Mouse (Mus musculus) lung, postnatal 0 days (tissue): ENCODE measurements at regions not wholly inside any gene's neighbourhood (a gene's known extent, or its start where the extent isn't known, plus 50 kb on each side); places are given as distances from the start of the nearest gene placed in this dataset.

Experiments used
- ATAC-seq: fragments of 200-750 bp; cut with Nextera tagmentation; 2 replicates; pipeline ENCODE4 v1.8.0; 2017; ENCODE audit warnings: moderate library complexity
- DNase-seq: peaks from one replicate; pipeline ENCODE4 v3.0.0-alpha.2; 2016; ENCODE audit warnings: low spot score
- H3K27ac ChIP-seq: fragments of 300-500 bp; sonication (generic); 2 replicates; pipeline ENCODE4 v1.5.1; 2014; ENCODE audit warnings: antibody characterized with exemption, mild to moderate bottlenecking, low read length, mixed read lengths
- H3K27me3 ChIP-seq: fragments of 300-500 bp; sonication (generic); replicated peaks from 2 replicates; pipeline ENCODE4 v1.6.1; 2014; ENCODE audit warnings: low read length, mixed read lengths; ENCODE audit not compliant: insufficient read depth
- H3K36me3 ChIP-seq: fragments of 300-500 bp; sonication (generic); 2 replicates; pipeline ENCODE4 v1.6.1; 2014; ENCODE audit warnings: low read length, mixed read lengths; ENCODE audit not compliant: insufficient read depth
- H3K4me1 ChIP-seq: fragments of 300-500 bp; sonication (generic); 2 replicates; pipeline ENCODE4 v1.6.1; 2014; ENCODE audit warnings: antibody characterized with exemption, low read depth, low read length, mixed read lengths; ENCODE audit not compliant: insufficient read depth
- H3K4me2 ChIP-seq: fragments of 300-500 bp; sonication (generic); replicated peaks from 2 replicates; pipeline ENCODE4 v1.6.1; 2014; ENCODE audit warnings: low read depth, mild to moderate bottlenecking, low read length, moderate library complexity, mixed read lengths
- H3K4me3 ChIP-seq: fragments of 300-500 bp; sonication (generic); 2 replicates; pipeline ENCODE4 v1.5.1; 2014; ENCODE audit warnings: low read depth, low read length
- H3K9ac ChIP-seq: fragments of 300-500 bp; sonication (generic); replicated peaks from 2 replicates; pipeline ENCODE4 v1.6.1; 2014; ENCODE audit warnings: low read depth, mild to moderate bottlenecking
- H3K9me3 ChIP-seq: fragments of 300-500 bp; sonication (generic); 2 replicates; pipeline ENCODE4 v1.6.1; 2016; ENCODE audit warnings: low read length, mixed read lengths
- CTCF ChIP-seq: IDR thresholded peaks from 2 replicates; pipeline ENCODE4 v1.5.1; 2016; ENCODE audit warnings: antibody characterized with exemption, mild to moderate bottlenecking
- EP300 ChIP-seq: IDR thresholded peaks from 2 replicates; pipeline ENCODE4 v1.6.1; 2016; ENCODE audit warnings: antibody characterized with exemption, mild to moderate bottlenecking, control low read depth
- WGBS: fragments of 180-500 bp; shearing (Covaris S2); extraction: QIAGEN DNeasy Blood & Tissue Kit; methylation state at CpG from one replicate; pipeline ENCODE4 v1.1.7; 2014; 5-methylcytosine and 5-hydroxymethylcytosine counted together

- TF ChIP-seq EP300: no peak
- TF ChIP-seq CTCF: no peak
- Histone ChIP-seq H3K36me3 (no peaks in the 10 kb centered on the region), H3K4me3 (no peak overlapping the region), H3K4me2 (no peak overlapping the region), H3K4me1 (no peaks in the 10 kb centered on the region), H3K27me3 (no peaks in the 10 kb centered on the region), H3K9ac (no peak overlapping the region), H3K9me3 (no peaks in the 10 kb centered on the region), H3K27ac (no peak overlapping the region)
- ATAC-seq (no peak), DNase-seq (peak; percentile 21)
- 73% methylated on average over 6 of the region's 6 CpGs for WGBS
Observed at GRCm38 (mm10) chr4:83122003-83122667, 70.0 kb upstream of the Frem1 start.

- WGBS: 54% methylated on average over 3 of the region's 3 CpGs
Observed at GRCm38 (mm10) chr4:83108659-83108967, 56.5 kb upstream of the Frem1 start.

GRCm38 (mm10) chr4:83107958-83108658, 56.0 kb upstream of the Frem1 start:
- no peak overlapping the region for H3K4me3 ChIP-seq
- no peak overlapping the region for H3K4me2 ChIP-seq
- DNase-seq (no peak), ATAC-seq (peak; percentile 61)
- 63% methylated on average over 11 of the region's 11 CpGs for WGBS
- H3K9me3 ChIP-seq: no peaks in the 10 kb centered on the region
- H3K9ac ChIP-seq: no peak overlapping the region
- no peaks in the 10 kb centered on the region for H3K4me1 ChIP-seq
- no peak overlapping the region for H3K27ac ChIP-seq
- no peaks in the 10 kb centered on the region for H3K27me3 ChIP-seq
- no peaks in the 10 kb centered on the region for H3K36me3 ChIP-seq
- TF ChIP-seq CTCF (no peak), EP300 (no peak)

More at GRCm38 (mm10) chr4:83108659-83108967, 56.5 kb upstream of the Frem1 start:
- peak; percentile 48 for DNase-seq
- Histone ChIP-seq H3K36me3 (no peaks in the 10 kb centered on the region), H3K4me2 (no peak overlapping the region), H3K4me1 (no peaks in the 10 kb centered on the region), H3K27ac (no peak overlapping the region), H3K9me3 (no peaks in the 10 kb centered on the region), H3K4me3 (no peak overlapping the region), H3K27me3 (no peaks in the 10 kb centered on the region), H3K9ac (no peak overlapping the region)
- peak; percentile 70 for ATAC-seq
- no peak for TF ChIP-seq CTCF
- no peak for TF ChIP-seq EP300

- Histone ChIP-seq H3K9ac (no peak overlapping the region), H3K27ac (no peak overlapping the region), H3K36me3 (no peaks in the 10 kb centered on the region), H3K9me3 (no peaks in the 10 kb centered on the region), H3K4me1 (no peaks in the 10 kb centered on the region), H3K27me3 (no peaks in the 10 kb centered on the region), H3K4me3 (no peak overlapping the region), H3K4me2 (no peak overlapping the region)
- WGBS: 46% methylated on average over 2 of the region's 2 CpGs
- TF ChIP-seq EP300: no peak
- no peak for TF ChIP-seq CTCF
- ATAC-seq: no peak
- DNase-seq: peak; percentile 14
Observed at GRCm38 (mm10) chr4:83107161-83107560, 55.0 kb upstream of the Frem1 start.

GRCm38 (mm10) chr4:83104045-83104681, 52.0 kb upstream of the Frem1 start:
- ATAC-seq: peak; percentile 37; the same call in 1 of the 2 replicates
- H3K36me3 ChIP-seq: no peaks in the 10 kb centered on the region
- TF ChIP-seq EP300: no peak
- TF ChIP-seq CTCF: no peak
- DNase-seq: peak; percentile 52
- H3K9me3 ChIP-seq: no peaks in the 10 kb centered on the region
- no peak overlapping the region for H3K4me2 ChIP-seq
- H3K4me1 ChIP-seq: no peaks in the 10 kb centered on the region
- WGBS: 52% methylated on average over 5 of the region's 5 CpGs
- no peak overlapping the region for H3K4me3 ChIP-seq
- H3K27me3 ChIP-seq: no peaks in the 10 kb centered on the region
- H3K9ac ChIP-seq: no peak overlapping the region
- no peak overlapping the region for H3K27ac ChIP-seq

- H3K9ac ChIP-seq: no peak overlapping the region
- H3K36me3 ChIP-seq: no peaks in the 10 kb centered on the region
- H3K4me1 ChIP-seq: no peaks in the 10 kb centered on the region
- TF ChIP-seq CTCF (no peak), EP300 (no peak)
- H3K9me3 ChIP-seq: no peaks in the 10 kb centered on the region
- DNase-seq: no peak
- H3K4me3 ChIP-seq: no peak overlapping the region
- H3K27ac ChIP-seq: peak overlapping the region; percentile 15; the same call in 1 of the 2 replicates
- no peaks in the 10 kb centered on the region for H3K27me3 ChIP-seq
- ATAC-seq: no peak
- no peak overlapping the region for H3K4me2 ChIP-seq
- 93% methylated on average over 2 of the region's 2 CpGs for WGBS
Observed at GRCm38 (mm10) chr4:83102893-83103292, 50.8 kb upstream of the Frem1 start.
